Mouse (Mus musculus): ENCODE results near the gene Ncbp2. TPM values are rescaled to one million over a fixed set of nuclear protein-coding genes. Genes with fewer than 3 reads are reported as not detected.
A peak's percentile ranks its signal among the peaks of the same experiment; 100 is the strongest.

The Ncbp2 gene
- total and polyA plus RNA-seq, 2 experiments from 2014 or later, result 18.0 to 63.7 TPM

- Histone ChIP-seq H3K4me2 (ENCODE audit: low read depth, low read length) (peak overlapping the region; percentile 67), H3K9me3 (ENCODE audit: low read length) (no peaks in the 10 kb centered on the region), H3K9ac (replicated peaks; ENCODE audit: low read length) (peak overlapping the region; percentile 63), H3K4me3 (ENCODE audit: low read length) (peak overlapping the region; percentile 42), H3K27me3 (ENCODE audit: insufficient read depth, low read length) (no peaks in the 10 kb centered on the region), H3K36me3 (ENCODE audit: insufficient read depth, low read length) (no peaks in the 10 kb centered on the region), H3K27ac (peak overlapping the region; percentile 96), H3K4me1 (ENCODE audit: insufficient read depth, low read length) (peaks cover 22% of the 10 kb centered on the region)
- 13% methylated on average over 13 of the region's 13 CpGs for WGBS
- peak; percentile 30 for DNase-seq (ENCODE audit: low spot score)
- ATAC-seq, result no peak
- TF ChIP-seq CTCF (IDR thresholded peaks at IDR 0.05; ENCODE audit: low read depth), result no peak
Measured at GRCm38 (mm10) chr16:31934550-31935010, 13.7 kb upstream of the Ncbp2 start.

DNA sequence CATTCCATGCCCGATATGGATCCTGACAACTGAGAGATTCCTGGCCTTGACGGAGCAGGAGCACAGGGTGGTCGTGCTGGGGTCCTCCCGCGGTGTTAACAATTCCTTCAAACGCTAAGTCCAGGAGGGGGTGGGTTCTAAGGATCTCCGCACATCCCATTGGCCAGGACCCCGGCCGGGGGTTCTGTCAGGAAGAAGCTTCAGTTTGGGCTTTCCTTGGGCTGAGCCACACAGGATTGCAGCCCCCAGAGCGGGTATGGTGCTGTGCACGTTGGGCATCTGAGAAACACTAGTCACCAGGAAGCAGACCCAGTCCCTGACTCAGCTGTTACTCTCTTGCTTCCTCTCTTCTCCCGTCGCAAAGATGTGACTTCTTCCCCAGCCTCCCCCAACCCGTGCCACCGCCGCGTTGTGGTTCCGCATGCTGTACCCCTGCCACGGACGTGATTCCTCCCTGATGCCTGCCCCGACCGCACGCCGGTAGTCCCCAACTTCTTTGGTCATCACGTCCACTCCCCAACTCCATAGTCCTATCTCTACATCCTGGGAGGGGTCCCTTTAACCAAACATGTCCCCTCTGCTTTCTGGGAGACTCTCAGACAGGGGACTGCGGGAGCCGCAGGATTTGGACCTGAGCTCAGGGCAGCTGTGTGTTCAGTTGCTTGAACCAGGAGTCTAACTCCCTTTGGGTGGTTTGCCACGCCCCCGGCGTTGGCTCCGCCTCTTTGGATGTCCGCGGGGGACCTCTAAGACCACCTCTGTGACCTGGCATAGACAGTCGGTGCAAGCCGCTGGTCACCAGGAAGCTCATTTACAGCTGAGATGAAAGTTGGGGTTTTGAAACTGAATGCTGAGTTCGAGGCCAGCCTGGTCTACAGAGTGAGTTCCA, 13.0 kb upstream of the Ncbp2 start:
- Histone ChIP-seq H3K27ac (peak overlapping the region; percentile 96; the same call in 1 of the 2 replicates), H3K36me3 (ENCODE audit: insufficient read depth, low read length) (no peaks in the 10 kb centered on the region), H3K27me3 (ENCODE audit: insufficient read depth, low read length) (no peaks in the 10 kb centered on the region), H3K9ac (replicated peaks; ENCODE audit: low read length) (peak overlapping the region; percentile 63), H3K9me3 (ENCODE audit: low read length) (no peaks in the 10 kb centered on the region), H3K4me3 (ENCODE audit: low read length) (peak overlapping the region; percentile 31), H3K4me2 (ENCODE audit: low read depth, low read length) (peak overlapping the region; percentile 67), H3K4me1 (ENCODE audit: insufficient read depth, low read length) (peaks cover 22% of the 10 kb centered on the region)
- 4% methylated on average over 35 of the region's 36 CpGs for WGBS
- no peak for TF ChIP-seq CTCF (IDR thresholded peaks at IDR 0.05; ENCODE audit: low read depth)
- DNase-seq (ENCODE audit: low spot score) (peak; percentile 59), ATAC-seq (no peak)

DNA sequence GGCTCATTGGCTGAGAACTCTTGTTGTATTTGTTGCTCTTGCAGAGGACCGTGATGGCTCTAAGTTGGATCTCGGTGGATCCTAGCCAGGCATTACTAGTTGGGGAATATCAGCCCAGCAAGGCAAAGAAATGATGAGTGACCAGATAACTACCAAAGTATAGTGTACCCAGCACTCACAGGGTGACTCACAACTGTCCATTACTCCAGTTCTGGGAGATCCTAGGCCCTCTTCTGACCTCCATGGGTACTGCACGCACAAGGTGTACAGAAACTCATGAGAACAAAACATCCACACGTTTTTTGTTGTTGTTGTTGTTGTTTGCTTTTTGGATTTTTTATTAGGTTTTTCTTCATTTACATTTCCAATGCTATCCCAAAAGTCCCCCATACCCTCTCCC, 11.7 kb upstream of the Ncbp2 start:
- ATAC-seq, result no peak
- no peak overlapping the region for H3K27ac ChIP-seq
- 88% methylated on average over 4 of the region's 4 CpGs for WGBS
- H3K9ac ChIP-seq (replicated peaks; ENCODE audit: low read length), result no peak overlapping the region
- H3K4me2 ChIP-seq (ENCODE audit: low read depth, low read length), result no peak overlapping the region
- H3K36me3 ChIP-seq (ENCODE audit: insufficient read depth, low read length), result no peaks in the 10 kb centered on the region
- H3K4me1 ChIP-seq (ENCODE audit: insufficient read depth, low read length), result peaks cover 22% of the 10 kb centered on the region
- H3K4me3 ChIP-seq (ENCODE audit: low read length), result no peak overlapping the region
- no peak for DNase-seq (ENCODE audit: low spot score)
- TF ChIP-seq CTCF (IDR thresholded peaks at IDR 0.05; ENCODE audit: low read depth), result peak; percentile 31
- no peaks in the 10 kb centered on the region for H3K9me3 ChIP-seq (ENCODE audit: low read length)
- H3K27me3 ChIP-seq (ENCODE audit: insufficient read depth, low read length), result no peaks in the 10 kb centered on the region

DNA sequence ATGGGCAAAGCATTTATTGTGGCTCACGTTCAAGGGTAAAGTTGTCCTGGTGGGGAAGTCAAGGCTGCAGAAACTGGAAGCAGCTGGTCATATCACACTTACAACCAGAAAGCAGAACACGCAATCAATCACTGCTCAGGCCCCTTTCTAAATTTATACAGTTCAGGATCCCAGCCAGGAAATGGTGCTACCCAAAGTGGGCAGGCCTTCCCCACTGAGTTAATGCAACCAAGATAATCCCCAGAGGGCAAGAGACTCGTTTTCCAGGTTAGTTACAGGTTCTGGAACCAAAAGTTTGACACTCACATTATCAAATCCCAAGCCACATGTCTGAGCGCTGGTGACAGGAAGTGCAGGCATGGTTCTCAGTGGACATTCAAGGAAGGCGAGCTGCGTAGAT, 9.5 kb upstream of the Ncbp2 start:
- ATAC-seq, result no peak
- no peak for TF ChIP-seq CTCF (IDR thresholded peaks at IDR 0.05; ENCODE audit: low read depth)
- Histone ChIP-seq H3K9ac (replicated peaks; ENCODE audit: low read length) (no peak overlapping the region), H3K4me1 (ENCODE audit: insufficient read depth, low read length) (peaks cover 14% of the 10 kb centered on the region), H3K27me3 (ENCODE audit: insufficient read depth, low read length) (no peaks in the 10 kb centered on the region), H3K9me3 (ENCODE audit: low read length) (no peaks in the 10 kb centered on the region), H3K36me3 (ENCODE audit: insufficient read depth, low read length) (no peaks in the 10 kb centered on the region), H3K4me3 (ENCODE audit: low read length) (no peak overlapping the region), H3K4me2 (ENCODE audit: low read depth, low read length) (no peak overlapping the region), H3K27ac (no peak overlapping the region)
- 79% methylated on average over 6 of the region's 6 CpGs for whole genome bisulfite sequencing
- DNase-seq (ENCODE audit: low spot score), result no peak

GRCm38 (mm10) chr16:31940586-31940985, 7.7 kb upstream of the Ncbp2 start:
- Histone ChIP-seq H3K27ac (no peak overlapping the region), H3K4me3 (ENCODE audit: low read length) (no peak overlapping the region), H3K9ac (replicated peaks; ENCODE audit: low read length) (no peak overlapping the region), H3K27me3 (ENCODE audit: insufficient read depth, low read length) (no peaks in the 10 kb centered on the region), H3K9me3 (ENCODE audit: low read length) (no peaks in the 10 kb centered on the region), H3K36me3 (ENCODE audit: insufficient read depth, low read length) (no peaks in the 10 kb centered on the region), H3K4me1 (ENCODE audit: insufficient read depth, low read length) (0 out of 2 replicates have a peak, but pooled peaks cover 1% of the 10 kb centered on the region), H3K4me2 (ENCODE audit: low read depth, low read length) (no peak overlapping the region)
- no peak for TF ChIP-seq CTCF (IDR thresholded peaks at IDR 0.05; ENCODE audit: low read depth)
- 79% methylated on average over 2 of the region's 2 CpGs for WGBS
- DNase-seq (ENCODE audit: low spot score), result no peak
- ATAC-seq, result no peak

DNA sequence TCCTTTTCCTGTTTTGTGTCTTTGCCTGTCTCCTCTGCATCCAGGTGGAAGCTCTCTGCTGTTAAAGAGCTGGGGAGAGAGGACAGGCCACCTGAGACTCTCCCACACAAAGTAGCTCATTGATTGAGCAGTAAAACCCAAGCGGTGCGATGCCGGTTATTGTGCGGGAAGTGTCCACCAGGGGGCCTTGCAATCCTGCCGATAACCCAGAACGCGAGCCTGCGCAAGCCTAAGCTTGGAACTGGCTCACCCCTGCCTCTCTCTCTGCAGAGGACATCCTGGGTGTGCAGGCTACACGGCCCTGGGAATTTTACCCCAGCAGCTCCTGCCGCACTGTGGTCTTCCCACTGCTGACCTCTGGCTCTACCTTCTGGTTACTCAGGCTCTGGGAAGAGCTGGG, 4.3 kb upstream of the Ncbp2 start:
- H3K9me3 ChIP-seq (ENCODE audit: low read length), result no peaks in the 10 kb centered on the region
- no peaks in the 10 kb centered on the region for H3K36me3 ChIP-seq (ENCODE audit: insufficient read depth, low read length)
- peak; percentile 90 for TF ChIP-seq CTCF (IDR thresholded peaks at IDR 0.05; ENCODE audit: low read depth)
- H3K4me3 ChIP-seq (ENCODE audit: low read length), result no peak overlapping the region
- WGBS, result 3% methylated on average over 10 of the region's 10 CpGs
- peaks cover 16% of the 10 kb centered on the region for H3K4me1 ChIP-seq (ENCODE audit: insufficient read depth, low read length)
- H3K9ac ChIP-seq (replicated peaks; ENCODE audit: low read length), result no peak overlapping the region
- H3K4me2 ChIP-seq (ENCODE audit: low read depth, low read length), result no peak overlapping the region
- ATAC-seq, result peak; percentile 36; the same call in 1 of the 2 replicates
- no peaks in the 10 kb centered on the region for H3K27me3 ChIP-seq (ENCODE audit: insufficient read depth, low read length)
- no peak overlapping the region for H3K27ac ChIP-seq
- DNase-seq (ENCODE audit: low spot score), result peak; percentile 87

All from hindbrain, postnatal 0 days (tissue).